Mouse (Mus musculus) liver, postnatal 0 days (tissue): ENCODE data around the gene Sdk1. TPM values are rescaled to one million over a fixed set of nuclear protein-coding genes. Genes with fewer than 3 reads are reported as not detected.
A peak's percentile ranks its signal among the peaks of the same experiment; 100 is the strongest.

Experiments used
- ATAC-seq: fragments of 200-750 bp; cut with Nextera tagmentation; 2 replicates; pipeline ENCODE4 v1.8.0; 2017; ENCODE audit warnings: mild to moderate bottlenecking, moderate library complexity
- DNase-seq: peaks from one replicate; pipeline ENCODE4 v3.0.0-alpha.2; 2016
- H3K27ac ChIP-seq: fragments of 300-500 bp; sonication (generic); 2 replicates; pipeline ENCODE4 v1.5.1; 2014; ENCODE audit warnings: antibody characterized with exemption, moderate library complexity, mild to moderate bottlenecking, low read depth
- H3K27me3 ChIP-seq: fragments of 300-500 bp; sonication (generic); 2 replicates; pipeline ENCODE4 v1.6.1; 2014; ENCODE audit warnings: low read length, control low read depth, mixed read lengths; ENCODE audit not compliant: insufficient read depth
- H3K36me3 ChIP-seq: fragments of 300-500 bp; sonication (generic); replicated peaks from 2 replicates; pipeline ENCODE4 v1.6.1; 2014; ENCODE audit warnings: mild to moderate bottlenecking, control low read depth, low read length, moderate library complexity, mixed read lengths; ENCODE audit not compliant: insufficient read depth
- H3K4me1 ChIP-seq: fragments of 300-500 bp; sonication (generic); 2 replicates; pipeline ENCODE4 v1.6.1; 2014; ENCODE audit warnings: antibody characterized with exemption, mild to moderate bottlenecking, control low read depth; ENCODE audit not compliant: insufficient read depth
- H3K4me2 ChIP-seq: fragments of 300-500 bp; sonication (generic); 2 replicates; pipeline ENCODE4 v1.6.1; 2014; ENCODE audit warnings: low read depth, mild to moderate bottlenecking, low read length, moderate library complexity, mixed read lengths
- H3K4me3 ChIP-seq: fragments of 300-500 bp; sonication (generic); 2 replicates; pipeline ENCODE4 v1.5.1; 2014; ENCODE audit warnings: low read depth, low read length
- H3K9ac ChIP-seq: fragments of 300-500 bp; sonication (generic); replicated peaks from 2 replicates; pipeline ENCODE4 v1.6.1; 2014; ENCODE audit warnings: mild to moderate bottlenecking, moderate library complexity
- H3K9me3 ChIP-seq: fragments of 300-500 bp; sonication (generic); 2 replicates; pipeline ENCODE4 v1.6.1; 2016; ENCODE audit warnings: mild to moderate bottlenecking, control low read depth, low read length, mixed read lengths
- CTCF ChIP-seq: sonication (generic); IDR thresholded peaks from 2 replicates; pipeline ENCODE4 v1.5.1; 2016; ENCODE audit warnings: antibody characterized with exemption, low read depth
- EP300 ChIP-seq: IDR thresholded peaks from 2 replicates; pipeline ENCODE4 v1.6.1; 2016; ENCODE audit warnings: antibody characterized with exemption, low read depth, mild to moderate bottlenecking
- WGBS: fragments of 180-500 bp; shearing (Covaris S2); extraction: QIAGEN DNeasy Blood & Tissue Kit; methylation state at CpG from one replicate; pipeline ENCODE4 v1.1.7; 2014; ENCODE audit not compliant: insufficient replicate concordance; 5-methylcytosine and 5-hydroxymethylcytosine counted together
- polyA plus RNA-seq: library from polyadenylated mRNA; unstranded; fragments of >200 nt; fragmentation: Nextera tagmentation; extraction: Ambion mirVana; gene quantifications from 2 replicates; pipeline ENCODE4 v1.2.1, GENCODE M21; 2015

Gene Sdk1
- polyA plus RNA-seq, 1 experiment from 2014 or later = 0.06 TPM

DNA sequence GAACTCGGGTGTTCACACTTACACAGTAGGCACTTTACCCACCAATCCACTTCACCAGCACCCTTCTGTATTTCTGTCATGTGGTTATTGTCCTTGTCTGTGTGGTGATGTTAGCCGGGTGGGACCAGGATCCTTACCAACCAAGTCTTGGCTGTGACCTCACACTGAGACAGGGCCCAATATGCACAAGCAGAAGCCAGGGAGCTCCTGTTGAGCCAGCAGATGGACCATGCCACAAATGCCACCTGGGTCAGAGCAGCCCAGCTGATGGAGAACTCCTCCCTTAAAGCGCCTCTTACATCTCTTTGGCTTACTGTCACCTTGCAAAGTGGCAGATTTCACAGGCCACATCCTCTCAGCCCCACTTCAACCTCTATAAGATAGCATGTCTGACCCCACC, 830.0 kb downstream of the Sdk1 start:
- Histone ChIP-seq H3K4me1 (no peaks in the 10 kb centered on the region), H3K36me3 (no peaks in the 10 kb centered on the region), H3K4me2 (no peak overlapping the region), H3K27ac (no peak overlapping the region), H3K9me3 (peaks cover 6% of the 10 kb centered on the region), H3K27me3 (no peaks in the 10 kb centered on the region), H3K9ac (no peak overlapping the region), H3K4me3 (no peak overlapping the region)
- no peak for DNase-seq
- 74% methylated on average over 3 of the region's 3 CpGs for WGBS
- ATAC-seq = no peak
- TF ChIP-seq EP300 (no peak), CTCF (no peak)

DNA sequence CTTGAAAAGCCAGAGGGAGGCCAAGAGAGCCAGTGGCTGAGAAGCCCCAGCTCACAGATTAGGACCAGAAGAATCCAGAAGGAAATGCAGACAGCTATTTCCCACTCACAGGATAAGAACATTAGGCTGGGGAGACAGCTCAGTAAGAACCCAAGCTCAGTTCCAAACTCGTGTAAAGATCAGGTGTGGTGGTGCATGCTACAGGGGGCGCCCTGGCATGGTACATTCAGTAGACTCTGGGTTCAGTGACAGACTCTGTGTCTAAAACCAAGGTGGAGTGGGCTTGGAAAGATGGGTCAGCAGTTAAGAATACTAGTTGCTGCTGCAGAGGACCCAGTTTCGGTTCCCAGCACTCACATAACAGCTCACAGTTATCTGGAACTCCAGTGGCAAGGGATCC, 832.6 kb downstream of the Sdk1 start:
- no peak for ATAC-seq
- Histone ChIP-seq H3K4me1 (no peaks in the 10 kb centered on the region), H3K36me3 (no peaks in the 10 kb centered on the region), H3K9ac (no peak overlapping the region), H3K27me3 (no peaks in the 10 kb centered on the region), H3K4me3 (no peak overlapping the region), H3K9me3 (peaks cover 6% of the 10 kb centered on the region), H3K4me2 (no peak overlapping the region), H3K27ac (no peak overlapping the region)
- 65% methylated on average over 3 of the region's 3 CpGs for WGBS
- TF ChIP-seq EP300 (no peak), CTCF (no peak)
- no peak for DNase-seq

DNA sequence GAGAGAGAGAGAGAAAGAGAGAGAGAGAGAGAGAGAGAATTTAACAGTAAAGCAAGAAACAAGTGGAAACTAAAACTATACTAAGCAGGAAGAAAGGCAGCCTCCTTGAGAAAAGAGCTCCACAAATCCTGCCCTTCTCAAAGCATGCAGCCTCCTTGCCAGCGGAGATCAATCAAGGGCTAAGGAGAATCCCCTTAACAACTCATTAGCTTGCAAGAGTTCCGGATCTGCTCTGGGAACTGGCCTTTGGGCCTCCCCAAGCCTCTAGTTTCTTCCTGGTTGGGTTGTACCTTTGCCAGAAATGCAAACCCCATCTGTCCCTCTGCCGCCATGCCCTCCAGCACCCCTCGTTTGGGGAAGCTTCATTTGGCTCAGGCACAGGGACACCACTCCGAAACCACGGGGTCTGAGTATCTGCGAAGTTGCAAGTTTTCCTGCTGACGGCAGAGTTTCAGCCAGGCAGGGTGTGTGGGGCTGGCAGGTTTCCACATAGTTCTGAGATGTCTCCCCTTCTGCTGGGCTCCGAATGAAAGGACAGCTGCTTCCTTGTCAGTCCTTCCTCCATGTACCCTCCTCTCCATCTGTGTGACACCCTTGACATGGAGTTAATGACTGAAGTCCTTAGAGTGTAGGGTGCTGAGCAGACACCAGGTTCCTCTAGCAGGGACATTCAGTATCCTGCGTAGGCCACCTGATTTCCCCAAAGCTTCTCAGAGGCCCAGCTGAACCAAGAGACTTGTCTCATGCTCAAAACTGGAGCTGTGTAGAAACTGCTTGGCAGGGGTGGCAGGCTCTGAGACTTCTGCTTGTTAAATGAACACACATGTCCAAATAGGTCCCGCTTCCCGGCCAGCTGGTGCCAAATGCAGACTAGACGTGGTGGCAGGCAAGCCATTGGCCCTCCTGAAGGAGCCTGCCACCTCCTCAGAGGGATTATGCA, 833.5 kb downstream of the Sdk1 start:
- Histone ChIP-seq H3K4me2 (no peak overlapping the region), H3K36me3 (no peaks in the 10 kb centered on the region), H3K4me3 (no peak overlapping the region), H3K4me1 (no peaks in the 10 kb centered on the region), H3K9ac (no peak overlapping the region), H3K27me3 (no peaks in the 10 kb centered on the region), H3K9me3 (peaks cover 2% of the 10 kb centered on the region), H3K27ac (no peak overlapping the region)
- DNase-seq (no peak), ATAC-seq (no peak)
- WGBS = 54% methylated on average over 13 of the region's 13 CpGs
- TF ChIP-seq CTCF (no peak), EP300 (no peak)

DNA sequence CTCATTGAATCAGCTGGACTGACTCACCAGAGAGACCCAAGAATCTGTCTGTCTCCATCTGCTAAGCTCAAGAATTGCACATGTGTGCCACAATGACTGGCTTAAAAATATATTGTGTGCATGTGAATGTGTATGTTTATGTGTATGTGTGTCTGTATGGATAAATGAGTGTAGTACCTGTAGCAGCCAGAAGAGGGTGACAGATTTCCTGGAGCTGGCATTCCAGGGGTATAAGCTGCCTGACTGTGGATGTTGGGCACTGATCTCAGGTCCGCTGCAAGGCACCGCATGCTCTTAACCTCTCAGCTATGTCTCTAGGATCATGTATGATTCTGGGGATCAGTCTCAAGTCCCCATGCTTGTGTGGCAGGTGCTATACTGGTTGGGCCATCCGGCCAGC, 839.4 kb downstream of the Sdk1 start:
- no peak for DNase-seq
- H3K27ac ChIP-seq = no peak overlapping the region
- 92% methylated on average over 3 of the region's 3 CpGs for WGBS
- H3K9me3 ChIP-seq = no peaks in the 10 kb centered on the region
- TF ChIP-seq CTCF = peak; percentile 22
- no peak for TF ChIP-seq EP300
- no peaks in the 10 kb centered on the region for H3K27me3 ChIP-seq
- no peaks in the 10 kb centered on the region for H3K36me3 ChIP-seq
- no peaks in the 10 kb centered on the region for H3K4me1 ChIP-seq
- no peak overlapping the region for H3K4me3 ChIP-seq
- no peak overlapping the region for H3K4me2 ChIP-seq
- no peak overlapping the region for H3K9ac ChIP-seq
- ATAC-seq = no peak

DNA sequence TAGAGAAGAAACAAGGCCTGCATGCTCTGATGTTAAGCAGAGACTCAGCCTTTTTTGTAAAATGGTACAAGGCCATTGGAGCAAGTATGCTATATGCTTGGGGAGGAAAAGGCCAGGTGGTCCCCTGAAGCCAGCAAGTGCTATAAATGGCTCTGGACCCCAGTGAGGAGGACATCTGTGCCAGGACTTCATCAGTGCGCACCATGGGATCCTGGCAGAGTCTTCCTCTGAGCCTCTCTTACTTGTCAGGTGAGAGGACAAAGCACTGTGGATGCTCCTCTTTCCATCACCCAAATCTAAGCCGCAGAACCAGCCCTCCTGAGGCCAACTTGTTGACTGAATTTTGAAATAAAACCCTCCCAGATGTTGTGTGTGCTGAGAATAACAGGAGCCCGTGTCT, 839.8 kb downstream of the Sdk1 start:
- no peak for TF ChIP-seq CTCF
- TF ChIP-seq EP300 = no peak
- WGBS = 75% methylated on average over 3 of the region's 3 CpGs

DNA sequence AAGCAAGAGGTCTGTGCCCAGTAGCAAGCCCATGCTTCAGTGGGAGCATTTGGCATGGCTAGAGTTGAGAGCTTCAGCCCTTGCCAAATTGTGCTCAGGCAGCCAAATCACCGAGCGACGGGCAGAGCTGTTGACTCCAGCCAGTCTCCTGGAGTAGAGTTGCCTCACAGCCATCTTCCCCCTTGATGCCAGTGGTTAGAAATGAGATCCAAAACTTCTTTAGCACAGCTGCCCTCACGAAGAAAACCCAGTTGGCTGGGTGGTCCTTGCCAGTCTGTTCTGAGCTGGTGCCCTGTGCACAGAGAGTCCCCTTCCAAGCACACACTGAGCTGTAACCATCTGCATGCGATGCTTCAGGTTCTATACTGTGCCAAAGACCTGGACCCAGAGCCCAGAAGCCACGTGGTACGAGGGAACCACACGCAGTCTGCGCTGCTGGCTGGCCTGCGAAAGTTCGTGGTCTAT, 855.1 kb downstream of the Sdk1 start:
- Histone ChIP-seq H3K9ac (no peak overlapping the region), H3K27me3 (no peaks in the 10 kb centered on the region), H3K4me1 (no peaks in the 10 kb centered on the region), H3K9me3 (0 out of 2 replicates have a peak, but pooled peaks cover 4% of the 10 kb centered on the region), H3K4me3 (no peak overlapping the region), H3K36me3 (no peaks in the 10 kb centered on the region), H3K27ac (no peak overlapping the region), H3K4me2 (no peak overlapping the region)
- DNase-seq (no peak), ATAC-seq (no peak)
- TF ChIP-seq EP300 = no peak
- no peak for TF ChIP-seq CTCF
- WGBS = 77% methylated on average over 11 of the region's 11 CpGs

More for the DNA sequence above, 839.8 kb downstream of the Sdk1 start:
- no peaks in the 10 kb centered on the region for H3K36me3 ChIP-seq
- no peak overlapping the region for H3K4me2 ChIP-seq
- no peak overlapping the region for H3K4me3 ChIP-seq
- DNase-seq = no peak
- H3K27ac ChIP-seq = no peak overlapping the region
- ATAC-seq = no peak
- no peaks in the 10 kb centered on the region for H3K27me3 ChIP-seq
- no peaks in the 10 kb centered on the region for H3K9me3 ChIP-seq
- no peaks in the 10 kb centered on the region for H3K4me1 ChIP-seq
- H3K9ac ChIP-seq = no peak overlapping the region
